Mouse (Mus musculus) thymus, adult 2 months (tissue): Measurements from ENCODE around the gene Il34. TPM values are rescaled to one million over a fixed set of nuclear protein-coding genes. Genes with fewer than 3 reads are reported as not detected.

ENCODE experiments used
- DNase-seq: peaks from one replicate; pipeline ENCODE4 v3.0.0; 2021
- H3K27ac ChIP-seq: fragments of 200-500 bp; 2 replicates; pipeline ENCODE4 v1.5.1; 2012; ENCODE audit warnings: low read length, control low read depth; ENCODE audit not compliant: control insufficient read depth, insufficient read depth
- H3K27me3 ChIP-seq: fragments of 200-500 bp; 2 replicates; pipeline ENCODE4 v1.6.1; 2012; ENCODE audit warnings: mild to moderate bottlenecking, low read length, moderate library complexity, mixed read lengths; ENCODE audit not compliant: control insufficient read depth, insufficient read depth
- H3K36me3 ChIP-seq: fragments of 200-500 bp; 2 replicates; pipeline ENCODE4 v1.6.1; 2012; ENCODE audit warnings: mild to moderate bottlenecking, low read length, moderate library complexity; ENCODE audit not compliant: control insufficient read depth, insufficient read depth
- H3K4me1 ChIP-seq: fragments of 200-500 bp; replicated peaks from 2 replicates; pipeline ENCODE4 v1.6.1; 2012; ENCODE audit warnings: low read length; ENCODE audit not compliant: control insufficient read depth, insufficient read depth
- H3K4me3 ChIP-seq: fragments of 200-500 bp; 2 replicates; pipeline ENCODE4 v1.5.1; 2012; ENCODE audit warnings: mild to moderate bottlenecking, low read length, control low read depth, moderate library complexity; ENCODE audit not compliant: control insufficient read depth, insufficient read depth
- CTCF ChIP-seq: fragments of 200-500 bp; IDR thresholded peaks from 2 replicates; pipeline ENCODE4 v1.5.1; 2012; ENCODE audit warnings: mild to moderate bottlenecking, control low read depth, low read length, moderate library complexity, borderline replicate concordance; ENCODE audit not compliant: control insufficient read depth, poor library complexity, insufficient read depth; ENCODE audit errors: extremely low read depth
- POLR2A ChIP-seq: fragments of 200-500 bp; IDR thresholded peaks from 2 replicates; pipeline ENCODE4 v1.6.1; 2012; ENCODE audit warnings: mild to moderate bottlenecking, low read length, control low read depth, moderate library complexity; ENCODE audit not compliant: control insufficient read depth, poor library complexity, insufficient read depth; ENCODE audit errors: extremely low read depth
- WGBS: fragments of 180-500 bp; shearing (Covaris S2); methylation state at CpG from one replicate; pipeline ENCODE4 v1.1.7; 2018; 5-methylcytosine and 5-hydroxymethylcytosine counted together
- polyA plus RNA-seq: library from polyadenylated mRNA; depleted of rRNA; stranded (reverse); fragments of >200 nt; gene quantifications from 2 replicates; pipeline ENCODE4 v1.2.3, GENCODE M21; 2012

The Il34 gene
- polyA plus RNA-seq, 1 experiment: 29.3 TPM

- Histone ChIP-seq H3K36me3 (no peaks in the 10 kb centered on the region), H3K27me3 (no peaks in the 10 kb centered on the region), H3K27ac (no peak overlapping the region), H3K4me3 (no peak overlapping the region), H3K4me1 (no peaks in the 10 kb centered on the region)
- 78% methylated on average over 7 of the region's 7 CpGs for WGBS
- no peak for TF ChIP-seq CTCF
- no peak for TF ChIP-seq POLR2A
- DNase-seq: no peak
Measured at GRCm38 (mm10) chr8:110760280-110760940, 45.3 kb downstream of the Il34 start.

- Histone ChIP-seq H3K4me3 (no peak overlapping the region), H3K36me3 (no peaks in the 10 kb centered on the region), H3K27me3 (no peaks in the 10 kb centered on the region), H3K4me1 (no peaks in the 10 kb centered on the region), H3K27ac (no peak overlapping the region)
- 87% methylated on average over 5 of the region's 5 CpGs for WGBS
- DNase-seq: no peak
- TF ChIP-seq CTCF (no peak), POLR2A (no peak)
Measured at GRCm38 (mm10) chr8:110756196-110756595, 49.5 kb downstream of the Il34 start.

- H3K4me3 ChIP-seq: no peak overlapping the region
- DNase-seq: no peak
- no peak overlapping the region for H3K27ac ChIP-seq
- no peaks in the 10 kb centered on the region for H3K27me3 ChIP-seq
- TF ChIP-seq CTCF: no peak
- no peak for TF ChIP-seq POLR2A
- H3K4me1 ChIP-seq: no peaks in the 10 kb centered on the region
- no peaks in the 10 kb centered on the region for H3K36me3 ChIP-seq
- WGBS: 71% methylated on average over 15 of the region's 15 CpGs
Measured at GRCm38 (mm10) chr8:110755511-110756170, 50.1 kb downstream of the Il34 start.

GRCm38 (mm10) chr8:110754713-110755112 lies 51.0 kb downstream of the Il34 start:
- 61% methylated on average over 4 of the region's 4 CpGs for WGBS

GRCm38 (mm10) chr8:110751490-110751889 lies 54.2 kb downstream of the Il34 start:
- 95% methylated on average over 5 of the region's 5 CpGs for WGBS
- no peak for DNase-seq
- TF ChIP-seq CTCF (no peak), POLR2A (no peak)

More at GRCm38 (mm10) chr8:110754713-110755112, 51.0 kb downstream of the Il34 start:
- H3K4me1 ChIP-seq: no peaks in the 10 kb centered on the region
- no peaks in the 10 kb centered on the region for H3K27me3 ChIP-seq
- H3K4me3 ChIP-seq: no peak overlapping the region
- H3K27ac ChIP-seq: no peak overlapping the region
- no peaks in the 10 kb centered on the region for H3K36me3 ChIP-seq
- DNase-seq: no peak
- no peak for TF ChIP-seq CTCF

GRCm38 (mm10) chr8:110750269-110750668 lies 55.5 kb downstream of the Il34 start:
- WGBS: 60% methylated on average over 13 of the region's 13 CpGs
- Histone ChIP-seq H3K27me3 (no peaks in the 10 kb centered on the region), H3K4me3 (no peak overlapping the region), H3K27ac (no peak overlapping the region), H3K36me3 (no peaks in the 10 kb centered on the region), H3K4me1 (no peaks in the 10 kb centered on the region)
- no peak for DNase-seq
- TF ChIP-seq CTCF (no peak), POLR2A (no peak)

More at GRCm38 (mm10) chr8:110751490-110751889, 54.2 kb downstream of the Il34 start:
- Histone ChIP-seq H3K36me3 (no peaks in the 10 kb centered on the region), H3K4me3 (no peak overlapping the region), H3K27me3 (no peaks in the 10 kb centered on the region), H3K27ac (no peak overlapping the region), H3K4me1 (no peaks in the 10 kb centered on the region)
